Mouse (Mus musculus) gastrocnemius, postnatal 36 days (tissue): ENCODE measurements at regions not wholly inside any gene's neighbourhood (a gene's known extent, or its start where the extent isn't known, plus 50 kb on each side); places are given as distances from the start of the nearest gene placed in this dataset.

ENCODE experiments used
- DNase-seq, 2 experiments: peaks; one replicate each; pipeline ENCODE4 v3.0.0; 2022
- intact Hi-C: fragments of 180-260 bp; cut with DNase I; formaldehyde crosslinking; loops from one replicate; pipeline ENCODE4 v1.15.1; 2025

GRCm38 (mm10) chr8:90192856-90193255, 155.3 kb downstream of the Tox3 start:
- DNase-seq: no peak
- intact Hi-C loops: no loop called here

- no peak for DNase-seq
- intact Hi-C loops: no loop called here
Measured at GRCm38 (mm10) chr8:90182807-90183206, 165.3 kb downstream of the Tox3 start.

- no peak for DNase-seq
- intact Hi-C loops: no loop called here
Measured at GRCm38 (mm10) chr8:90176771-90177170, 171.4 kb downstream of the Tox3 start.

- no peak for DNase-seq
- intact Hi-C loops: no loop called here
Measured at GRCm38 (mm10) chr8:90176335-90176734, 171.8 kb downstream of the Tox3 start.

GRCm38 (mm10) chr8:90166639-90167038, 181.5 kb downstream of the Tox3 start:
- intact Hi-C loops: no loop called here
- no peak for DNase-seq

GRCm38 (mm10) chr8:90151477-90151876, 196.7 kb downstream of the Tox3 start:
- no peak for DNase-seq
- intact Hi-C loops: no loop called here

GRCm38 (mm10) chr8:90149903-90150302, 198.2 kb downstream of the Tox3 start:
- intact Hi-C loops: no loop called here
- no peak for DNase-seq

GRCm38 (mm10) chr8:90134626-90135025, 213.5 kb downstream of the Tox3 start:
- intact Hi-C loops: no loop called here
- DNase-seq: no peak

- intact Hi-C loops: no loop called here
- DNase-seq: no peak
Measured at GRCm38 (mm10) chr8:90130704-90131267, 217.4 kb downstream of the Tox3 start.

GRCm38 (mm10) chr8:90125426-90125825, 222.7 kb downstream of the Tox3 start:
- intact Hi-C loops: no loop called here
- DNase-seq: no peak

GRCm38 (mm10) chr8:90123101-90123500, 225.0 kb downstream of the Tox3 start:
- DNase-seq: no peak
- intact Hi-C loops: no loop called here

GRCm38 (mm10) chr8:90121935-90122334, 226.2 kb downstream of the Tox3 start:
- DNase-seq: no peak
- intact Hi-C loops: no loop called here

- intact Hi-C loops: no loop called here
Measured at GRCm38 (mm10) chr8:90121017-90121416, 227.1 kb downstream of the Tox3 start.

GRCm38 (mm10) chr8:90115436-90115835, 232.7 kb downstream of the Tox3 start:
- DNase-seq: no peak
- intact Hi-C loops: no loop called here

More at GRCm38 (mm10) chr8:90121017-90121416, 227.1 kb downstream of the Tox3 start:
- no peak for DNase-seq

GRCm38 (mm10) chr8:90100509-90100908, 247.6 kb downstream of the Tox3 start:
- intact Hi-C loops: no loop called here
- DNase-seq: no peak

- DNase-seq: no peak
- intact Hi-C loops: no loop called here
Measured at GRCm38 (mm10) chr8:90082630-90083029, 265.5 kb downstream of the Tox3 start.

GRCm38 (mm10) chr8:90076381-90076780, 271.8 kb downstream of the Tox3 start:
- intact Hi-C loops: no loop called here
- no peak for DNase-seq

- intact Hi-C loops: no loop called here
- no peak for DNase-seq
Measured at GRCm38 (mm10) chr8:90075796-90076195, 272.3 kb downstream of the Tox3 start.

GRCm38 (mm10) chr8:90070006-90070405, 278.1 kb downstream of the Tox3 start:
- DNase-seq: no peak
- intact Hi-C loops: no loop called here

- intact Hi-C loops: no loop called here
- no peak for DNase-seq
Measured at GRCm38 (mm10) chr8:90069411-90069993, 278.6 kb downstream of the Tox3 start.

GRCm38 (mm10) chr8:90068441-90068840, 279.7 kb downstream of the Tox3 start:
- intact Hi-C loops: no loop called here
- DNase-seq: no peak

GRCm38 (mm10) chr8:90064381-90064780, 283.8 kb downstream of the Tox3 start:
- intact Hi-C loops: no loop called here
- no peak for DNase-seq

- no peak for DNase-seq
- intact Hi-C loops: no loop called here
Measured at GRCm38 (mm10) chr8:90063291-90063690, 284.9 kb downstream of the Tox3 start.
